Mouse (Mus musculus) embryonic fibroblast, embryonic 13.5 days (primary cell): ENCODE measurements around the gene Kifap3. TPM values are rescaled to one million over a fixed set of nuclear protein-coding genes. Genes with fewer than 3 reads are reported as not detected.
"Not testable (repeated sequence)": the region's sequence is repeated elsewhere in the genome, so short reads cannot be mapped to it uniquely, and the experiment has no call there.

Experiments used
- H3K27ac ChIP-seq: 2 replicates; pipeline ENCODE4 v1.5.1; 2012; ENCODE audit warnings: low read length, control low read depth, inconsistent platforms; ENCODE audit not compliant: insufficient read depth
- H3K4me1 ChIP-seq: 2 replicates; pipeline ENCODE4 v1.6.1; 2011; ENCODE audit warnings: low read length; ENCODE audit not compliant: control insufficient read depth, insufficient read depth
- H3K4me3 ChIP-seq: 2 replicates; pipeline ENCODE4 v1.5.1; 2011; ENCODE audit warnings: mild to moderate bottlenecking, control low read depth, low read length; ENCODE audit not compliant: insufficient read depth
- CTCF ChIP-seq: IDR thresholded peaks from 2 replicates; pipeline ENCODE4 v1.5.1; 2011; ENCODE audit warnings: mild to moderate bottlenecking, control low read depth, low read length, moderate library complexity, borderline replicate concordance; ENCODE audit not compliant: insufficient read depth
- POLR2A ChIP-seq: IDR thresholded peaks from 2 replicates; pipeline ENCODE4 v1.6.1; 2011; ENCODE audit warnings: low read depth, mild to moderate bottlenecking, control low read depth, low read length, moderate library complexity
- polyA plus RNA-seq: library from polyadenylated mRNA; stranded (reverse); fragments of >200 nt; gene quantifications from 2 replicates; pipeline ENCODE4 v1.2.4, GENCODE M21; 2011; ENCODE audit warnings: low read depth; ENCODE audit not compliant: missing spikeins, insufficient read length

The Kifap3 gene
- 48.8 and 53.1 TPM in 2 replicates for polyA plus RNA-seq

GRCm38 (mm10) chr1:163779336-163780115 lies at the start of gene Kifap3:
TSS of gene Kifap3 (plus strand) at chr1:163779583.
- TF ChIP-seq POLR2A (peak; percentile 22; the same call in 1 of the 2 replicates), CTCF (no peak)
- Histone ChIP-seq H3K4me3 (peak within 1 kb of the TSS; percentile 91), H3K27ac (no peak within 1 kb of the TSS), H3K4me1 (no peaks in the 10 kb centered on the region)

GRCm38 (mm10) chr1:163731166-163731565 lies 48.2 kb upstream of the Kifap3 start:
- not testable (repeated sequence) for H3K4me1 ChIP-seq, H3K4me3 ChIP-seq, H3K27ac ChIP-seq

- TF ChIP-seq POLR2A (no peak), CTCF (no peak)
- Histone ChIP-seq H3K4me3 (no peak overlapping the region), H3K27ac (no peak overlapping the region), H3K4me1 (no peaks in the 10 kb centered on the region; the same call in 1 of the 2 replicates)
These were observed 42.7 kb upstream of the Kifap3 start for GRCm38 (mm10) chr1:163736441-163737238.

GRCm38 (mm10) chr1:163737239-163737533 lies 42.2 kb upstream of the Kifap3 start:
- Histone ChIP-seq H3K4me3 (no peak overlapping the region), H3K4me1 (no peaks in the 10 kb centered on the region; the same call in 1 of the 2 replicates), H3K27ac (no peak overlapping the region)
- TF ChIP-seq CTCF (no peak), POLR2A (no peak)

- H3K27ac ChIP-seq = no peak overlapping the region
- H3K4me1 ChIP-seq = no peaks in the 10 kb centered on the region
- TF ChIP-seq CTCF = no peak
- TF ChIP-seq POLR2A = no peak
- no peak overlapping the region for H3K4me3 ChIP-seq
These were observed 27.9 kb upstream of the Kifap3 start for GRCm38 (mm10) chr1:163751360-163751992.

- Histone ChIP-seq H3K27ac (peak overlapping the region; percentile 46; the same call in 1 of the 2 replicates), H3K4me3 (no peak overlapping the region), H3K4me1 (no peaks in the 10 kb centered on the region; the same call in 1 of the 2 replicates)
- TF ChIP-seq POLR2A = no peak
- TF ChIP-seq CTCF = no peak
These were observed 21.7 kb upstream of the Kifap3 start for GRCm38 (mm10) chr1:163757462-163758207.

GRCm38 (mm10) chr1:163783577-163783976 lies 4.2 kb downstream of the Kifap3 start:
- not testable (repeated sequence) for H3K4me3 ChIP-seq, H3K27ac ChIP-seq, H3K4me1 ChIP-seq

GRCm38 (mm10) chr1:163821365-163821764 lies 42.0 kb downstream of the Kifap3 start:
- TF ChIP-seq CTCF = no peak
- no peak for TF ChIP-seq POLR2A
- H3K4me3 ChIP-seq = no peak overlapping the region
- no peak overlapping the region for H3K27ac ChIP-seq
- H3K4me1 ChIP-seq = peaks cover 2% of the 10 kb centered on the region; the same call in 1 of the 2 replicates

- no peak overlapping the region for H3K4me3 ChIP-seq
- TF ChIP-seq CTCF = no peak
- no peak for TF ChIP-seq POLR2A
- no peaks in the 10 kb centered on the region for H3K4me1 ChIP-seq
- H3K27ac ChIP-seq = no peak overlapping the region
These were observed 50.1 kb downstream of the Kifap3 start for GRCm38 (mm10) chr1:163829482-163829881.

- H3K27ac ChIP-seq = no peak overlapping the region
- no peaks in the 10 kb centered on the region for H3K4me1 ChIP-seq
- TF ChIP-seq CTCF = no peak
- no peak for TF ChIP-seq POLR2A
- no peak overlapping the region for H3K4me3 ChIP-seq
These were observed 54.7 kb downstream of the Kifap3 start for GRCm38 (mm10) chr1:163834066-163834465.
